Mouse (Mus musculus): Measurements from ENCODE around the gene 4930469K13Rik. TPM values are rescaled to one million over a fixed set of nuclear protein-coding genes. Genes with fewer than 3 reads are reported as not detected.
A peak's percentile ranks its signal among the peaks of the same experiment; 100 is the strongest.

Gene 4930469K13Rik
- total RNA-seq, 2 experiments from 2014 or later, result not detected

DNA sequence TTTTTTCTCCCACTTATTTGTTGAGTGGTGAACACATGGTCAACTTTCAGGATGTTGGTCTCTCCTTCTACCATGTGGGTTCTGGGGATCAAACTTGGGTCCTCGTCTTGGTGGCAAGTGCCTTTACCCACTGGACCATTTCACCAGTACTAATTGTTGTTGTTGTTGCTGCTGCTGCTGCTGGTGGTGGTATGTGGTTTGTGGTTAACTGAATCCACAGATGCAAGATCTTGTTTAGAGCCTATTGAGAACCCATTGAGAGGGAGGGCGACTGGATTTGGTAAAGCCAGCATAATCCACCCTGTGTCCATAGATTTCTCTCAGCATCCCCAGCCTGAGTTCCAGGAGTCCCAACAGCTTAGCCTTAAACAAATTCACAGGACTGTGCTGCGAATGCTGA is 97.9 kb downstream of the 4930469K13Rik start:
- intact Hi-C loops (cut with DNase I), result loop anchor here (5.0 kb wide), 1 partner anchor 212 kb away; no protein-coding TSS in a partner anchor
- no peak for DNase-seq

DNA sequence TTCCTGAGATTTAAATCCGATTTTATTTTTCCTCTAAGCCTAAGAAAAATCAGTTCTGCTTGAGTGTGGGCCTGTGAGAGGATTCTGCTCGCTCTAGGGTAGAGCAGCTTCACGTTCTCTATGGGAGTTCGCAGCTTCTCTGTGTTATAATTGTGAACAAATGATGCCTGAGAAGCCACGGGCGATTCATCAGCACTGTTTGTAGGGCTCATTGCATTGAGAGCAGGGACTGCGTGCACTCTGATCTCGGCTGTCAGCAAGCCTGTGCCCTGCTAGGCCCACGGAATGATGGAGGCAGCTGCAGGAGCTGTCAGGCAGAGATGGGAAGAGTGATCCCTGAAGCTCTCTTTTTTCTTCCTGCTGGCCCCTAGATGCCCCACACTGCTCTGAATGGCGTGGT is 100.1 kb downstream of the 4930469K13Rik start:
- intact Hi-C loops (cut with DNase I), result no loop called here
- no peak for DNase-seq

- intact Hi-C loops (cut with DNase I), result no loop called here
- no peak for DNase-seq
These were observed 104.9 kb downstream of the 4930469K13Rik start for GRCm38 (mm10) chr11:33993496-33993895.

DNA sequence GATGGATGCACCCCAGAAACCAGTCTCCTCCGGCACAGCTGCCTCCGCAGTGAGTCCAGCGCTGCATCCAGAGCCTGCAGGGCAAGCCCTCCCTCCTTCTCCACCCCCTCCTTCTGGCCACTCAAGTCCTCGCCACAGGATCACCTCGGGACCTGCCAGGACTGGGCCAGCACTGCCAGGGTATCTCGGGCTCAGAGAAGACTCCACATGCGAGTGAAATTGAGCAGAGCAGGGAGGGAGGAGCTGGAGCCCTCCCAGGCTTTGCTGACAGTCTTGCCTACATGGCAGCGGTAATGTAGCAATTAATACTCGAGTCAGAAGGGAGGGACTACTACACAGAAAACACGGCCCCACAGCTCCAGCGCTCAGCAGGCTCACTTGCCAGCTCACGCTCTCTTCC is 105.4 kb downstream of the 4930469K13Rik start, which contains the start of gene Kcnip1:
Kcnip1 (minus strand) TSS at position 215 of the 400 bp plus-strand sequence.
- intact Hi-C loops (cut with DNase I), result no loop called here
- no peak for DNase-seq

GRCm38 (mm10) chr11:33990002-33990401 is 108.4 kb downstream of the 4930469K13Rik start:
- intact Hi-C loops (cut with DNase I), result no loop called here
- no peak for DNase-seq

DNA sequence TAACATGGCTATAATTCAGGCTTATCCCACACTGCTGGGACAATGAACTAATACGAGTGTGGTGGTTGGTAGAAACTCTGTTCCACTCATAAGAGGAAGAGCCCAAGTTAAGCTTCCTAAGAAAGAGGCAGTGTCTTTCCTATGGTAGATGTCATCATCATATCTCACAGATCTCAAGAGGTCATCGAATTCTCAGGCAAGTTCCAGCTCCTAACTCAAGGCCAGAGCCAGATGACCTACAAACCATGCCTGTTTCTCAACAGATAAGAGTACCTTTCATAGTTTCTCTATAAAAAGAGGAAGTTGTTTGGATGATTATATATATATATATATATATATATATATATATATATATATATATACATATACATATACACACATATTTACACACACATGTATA is 111.8 kb downstream of the 4930469K13Rik start:
- intact Hi-C loops (cut with DNase I), result no loop called here
- DNase-seq, result no peak

DNA sequence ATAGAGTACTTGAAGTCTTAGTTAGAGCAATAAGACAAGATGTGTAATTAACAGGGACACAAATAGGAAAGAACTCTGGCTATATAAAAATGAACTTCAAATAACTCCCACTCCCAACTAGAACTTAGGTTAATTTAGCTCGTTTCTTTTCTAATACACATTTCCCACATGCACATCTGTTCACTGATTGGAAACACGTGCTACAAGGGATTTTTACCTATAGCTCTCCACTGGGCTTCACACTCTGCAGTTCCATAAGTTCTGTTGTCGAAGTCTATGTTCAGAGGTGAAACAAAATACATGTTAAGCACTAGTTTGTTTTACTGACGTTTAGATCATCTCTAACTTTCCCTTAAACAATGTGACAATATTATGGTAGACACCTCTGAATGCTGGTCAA is 118.2 kb downstream of the 4930469K13Rik start:
- DNase-seq, result no peak
- intact Hi-C loops (cut with DNase I), result no loop called here

- no peak for DNase-seq
- intact Hi-C loops (cut with DNase I), result no loop called here
These were observed 123.2 kb downstream of the 4930469K13Rik start for GRCm38 (mm10) chr11:33975121-33975520.

DNA sequence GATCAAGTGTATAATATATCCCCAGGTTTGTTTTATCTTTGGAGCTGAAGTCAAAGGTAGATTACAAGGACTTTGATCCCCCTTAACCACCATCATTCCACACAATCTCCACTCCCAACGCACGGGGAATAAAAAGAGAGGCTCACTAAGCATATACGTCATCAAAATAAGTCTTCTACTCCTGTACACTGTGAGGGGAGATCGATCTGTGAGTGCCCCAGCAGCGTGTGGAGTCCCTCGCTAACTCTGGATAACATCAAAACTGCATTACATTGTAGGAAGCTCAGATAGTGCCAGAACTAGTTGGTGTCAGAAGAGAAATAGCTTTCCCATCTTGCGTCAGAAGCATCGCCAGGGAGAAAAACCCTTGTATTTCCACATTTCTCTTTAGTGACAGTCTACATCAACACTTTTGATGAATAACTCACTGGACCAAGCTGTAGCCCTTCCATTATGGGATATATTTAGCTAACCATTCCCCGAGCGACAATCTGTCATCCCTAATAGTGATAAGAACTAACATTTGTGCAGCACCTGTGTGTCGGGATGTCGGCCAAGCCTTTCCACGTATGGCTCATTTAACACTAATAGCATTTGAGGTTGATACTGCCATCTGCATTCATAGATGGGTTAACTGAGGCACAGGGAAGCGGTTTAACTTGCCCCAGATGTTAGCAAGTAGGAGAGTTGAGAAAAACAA is 123.9 kb downstream of the 4930469K13Rik start:
- no peak for DNase-seq
- intact Hi-C loops (cut with DNase I), result no loop called here

- no peak for DNase-seq
- intact Hi-C loops (cut with DNase I), result no loop called here
These were observed 126.2 kb downstream of the 4930469K13Rik start for GRCm38 (mm10) chr11:33972114-33972513.

- DNase-seq, result no peak
- intact Hi-C loops (cut with DNase I), result no loop called here
These were observed 129.2 kb downstream of the 4930469K13Rik start for GRCm38 (mm10) chr11:33969199-33969598.

DNA sequence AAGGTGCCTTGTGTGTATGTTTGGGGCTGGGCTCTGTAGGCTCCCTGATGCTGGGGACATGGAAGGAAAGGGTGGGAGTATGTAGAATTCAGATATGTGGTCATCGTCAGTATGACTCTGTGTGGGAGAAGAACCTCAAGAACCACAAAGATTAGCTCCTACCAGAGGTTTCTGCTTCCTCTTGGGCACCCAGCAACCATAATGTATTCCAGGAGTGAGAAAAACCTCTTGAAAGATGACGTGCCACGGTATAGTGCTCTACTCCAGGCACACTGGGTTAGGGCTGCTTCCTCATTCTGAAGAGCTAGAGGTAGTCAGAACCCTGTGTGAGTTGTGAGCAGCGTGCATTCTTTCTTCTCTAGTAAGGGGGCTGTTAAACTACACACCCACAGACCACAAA is 130.6 kb downstream of the 4930469K13Rik start:
- intact Hi-C loops (cut with DNase I), result no loop called here
- no peak for DNase-seq

- intact Hi-C loops (cut with DNase I), result no loop called here
- no peak for DNase-seq
These were observed 133.0 kb downstream of the 4930469K13Rik start for GRCm38 (mm10) chr11:33965380-33965779.

DNA sequence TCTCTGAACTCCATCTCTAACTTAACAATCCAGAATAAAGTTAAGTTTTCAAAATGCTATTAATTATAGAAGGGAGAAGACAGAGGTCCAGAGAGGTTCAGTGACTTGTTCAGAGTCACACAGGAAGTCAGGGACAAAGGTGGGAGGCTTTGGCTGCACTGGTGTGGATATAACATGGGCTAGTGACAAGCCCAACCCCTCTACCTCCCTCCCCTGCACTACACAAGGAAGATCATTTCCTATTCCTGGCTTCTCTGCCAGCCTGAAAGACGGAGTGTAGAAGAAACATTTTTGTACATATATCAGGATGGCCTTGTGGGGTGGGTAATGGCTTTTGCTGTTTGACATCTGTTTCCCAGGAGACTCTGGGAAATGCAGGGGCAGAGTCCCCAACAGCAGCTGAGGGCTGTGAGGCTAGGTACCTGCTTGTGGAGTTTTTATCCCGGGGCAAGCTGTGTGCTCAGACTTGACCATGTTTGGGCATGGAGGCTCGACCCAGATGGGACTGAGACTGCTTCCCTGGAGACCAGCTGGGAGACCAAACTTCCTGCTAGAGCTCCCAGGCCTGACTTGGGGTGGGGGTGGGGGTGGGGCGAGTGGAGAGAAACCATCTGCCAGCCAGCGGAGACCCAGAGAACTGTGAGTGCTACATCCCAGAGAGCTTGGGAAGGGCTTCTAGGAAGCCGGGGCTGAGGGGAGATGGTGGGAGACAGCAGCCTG is 135.5 kb downstream of the 4930469K13Rik start, which contains the start of gene Kcnmb1:
Kcnmb1 (plus strand) TSS at position 326 of the 720 bp plus-strand sequence.
- intact Hi-C loops (cut with DNase I), result no loop called here
- no peak for DNase-seq

DNA sequence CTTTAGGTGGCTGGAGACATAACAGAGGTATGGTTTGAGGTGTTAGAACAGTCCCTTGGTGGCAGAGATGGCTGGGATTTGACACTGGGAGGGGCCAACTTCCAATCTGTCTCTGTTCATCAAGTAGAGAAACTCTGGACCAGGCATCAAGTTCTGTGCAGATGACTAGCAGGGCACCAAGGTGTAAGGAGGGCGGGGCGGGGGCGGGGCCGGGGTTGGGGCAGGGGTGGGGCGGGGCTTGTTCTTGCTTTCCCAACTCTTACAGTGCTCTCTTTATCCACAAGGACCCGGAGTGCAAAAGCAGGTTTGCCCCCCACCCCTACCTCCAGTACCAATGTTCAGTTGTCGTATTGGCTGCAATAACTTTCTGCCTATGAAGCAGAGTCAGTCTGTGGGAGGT is 136.2 kb downstream of the 4930469K13Rik start:
- no peak for DNase-seq
- intact Hi-C loops (cut with DNase I), result no loop called here

DNA sequence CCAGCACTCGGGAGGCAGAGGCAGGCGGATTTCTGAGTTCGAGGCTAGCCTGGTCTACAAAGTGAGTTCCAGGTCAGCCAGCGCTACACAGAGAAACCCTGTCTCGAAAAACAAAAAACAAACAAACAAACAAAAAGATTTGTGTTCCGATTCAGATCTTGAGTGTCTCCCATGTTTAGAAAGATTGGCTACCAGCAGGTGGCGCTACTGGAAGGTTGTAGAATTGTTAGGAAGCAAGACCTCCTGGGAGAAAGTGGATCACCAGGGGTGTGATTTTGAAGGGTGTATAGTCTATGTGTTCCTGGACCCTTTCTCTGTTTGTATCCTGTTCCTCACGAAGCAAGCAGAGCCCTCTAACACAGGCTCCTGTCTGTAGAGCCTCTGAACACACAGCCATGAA is 139.6 kb downstream of the 4930469K13Rik start:
- intact Hi-C loops (cut with DNase I), result loop anchor here (10.0 kb wide), 1 partner anchor 256 kb away; no protein-coding TSS in a partner anchor

GRCm38 (mm10) chr11:33957595-33957994 is 140.8 kb downstream of the 4930469K13Rik start:
- no peak for DNase-seq
- intact Hi-C loops (cut with DNase I), result loop anchor here (10.0 kb wide), 1 partner anchor 257 kb away; no protein-coding TSS in a partner anchor

More for the DNA sequence above, 139.6 kb downstream of the 4930469K13Rik start:
- peak; percentile 44 to 64 for DNase-seq

DNA sequence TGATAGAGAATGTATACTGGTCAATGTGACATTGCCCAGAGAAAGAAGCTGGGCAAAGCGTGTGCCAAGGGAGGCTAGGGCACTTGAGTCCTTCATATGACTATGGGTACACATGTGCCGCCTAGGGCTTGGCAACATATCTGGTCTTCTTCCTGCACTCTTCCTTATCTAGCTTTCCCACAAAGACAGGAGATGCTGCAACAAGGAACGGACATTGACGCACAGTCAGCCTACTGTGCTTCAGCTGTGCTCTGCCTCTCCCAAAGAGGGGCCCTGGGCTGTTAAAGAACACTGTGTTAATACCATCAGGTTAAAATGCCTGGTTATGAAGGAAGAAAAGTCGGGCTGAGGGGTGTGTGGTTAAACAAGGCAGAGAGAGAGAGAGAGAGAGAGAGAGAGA is 141.7 kb downstream of the 4930469K13Rik start:
- no peak for DNase-seq
- intact Hi-C loops (cut with DNase I), result loop anchor here (10.0 kb wide), 1 partner anchor 258 kb away; no protein-coding TSS in a partner anchor

GRCm38 (mm10) chr11:33955982-33956381 is 142.4 kb downstream of the 4930469K13Rik start:
- intact Hi-C loops (cut with DNase I), result loop anchor here (10.0 kb wide), 1 partner anchor 259 kb away; no protein-coding TSS in a partner anchor
- DNase-seq, result no peak

DNA sequence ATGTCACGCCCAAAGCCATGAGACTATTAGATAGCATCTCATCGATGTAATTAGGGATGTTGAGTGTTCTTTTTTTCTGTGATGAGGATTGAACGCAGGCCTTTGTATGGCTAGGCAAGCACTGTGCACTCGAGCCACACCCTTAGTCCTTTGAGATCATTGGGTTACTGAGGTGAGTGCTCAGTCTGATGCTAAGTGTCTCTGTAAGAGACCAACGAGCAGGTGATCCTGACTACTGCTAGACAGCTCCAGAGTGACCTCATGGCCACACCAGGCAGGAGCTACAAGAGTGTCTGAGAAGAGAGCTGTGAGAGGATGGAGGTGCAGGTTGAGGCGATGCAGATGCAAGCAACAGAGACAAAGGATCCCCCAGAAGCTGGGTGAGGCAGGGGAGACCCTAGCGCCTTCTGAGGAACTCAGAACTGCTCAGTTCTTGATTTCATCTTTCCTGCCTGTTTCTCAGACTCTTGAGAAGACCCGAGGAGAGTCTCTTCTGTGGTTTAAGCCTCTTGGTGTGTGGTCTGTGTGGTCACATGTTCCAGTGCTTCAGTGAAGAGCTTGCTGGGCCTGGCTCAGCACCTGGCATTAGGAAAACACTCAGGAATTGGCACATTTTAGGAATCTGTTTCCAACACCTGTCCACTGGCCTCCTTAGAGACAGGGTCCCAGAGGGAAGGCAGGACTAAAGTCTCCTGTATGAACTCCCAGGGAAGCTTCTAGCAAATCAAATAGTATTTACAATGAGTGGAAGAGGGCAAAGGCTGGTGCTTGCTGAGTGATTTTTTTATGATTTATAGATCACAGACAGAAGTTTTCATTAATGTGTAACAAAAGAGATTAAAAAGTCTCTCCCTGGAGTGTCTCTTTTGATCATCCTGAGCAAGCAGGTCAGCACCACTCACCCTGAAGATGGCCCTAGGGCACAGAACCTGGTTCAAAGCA is 146.4 kb downstream of the 4930469K13Rik start:
- intact Hi-C loops (cut with DNase I), result loop anchor here (10.0 kb wide), 1 partner anchor 263 kb away; no protein-coding TSS in a partner anchor
- DNase-seq, result no peak
